Mouse (Mus musculus) lung, adult 18-20 months (tissue): ENCODE results near the gene Ugt1a10.
"Not testable (repeated sequence)": the region's sequence is repeated elsewhere in the genome, so short reads cannot be mapped to it uniquely, and the experiment has no call there.

ENCODE experiments used
- DNase-seq, 2 experiments: peaks; one replicate each; pipeline ENCODE4 v3.0.0; 2022; ENCODE audit warnings: mixed read lengths in 2 of 2

Gene Ugt1a10

GRCm38 (mm10) chr1:88098546-88098945, 43.4 kb downstream of the Ugt1a10 start:
- peak in 1 of 2 experiments; percentile 7 for DNase-seq

- not testable (repeated sequence) for DNase-seq
Observed at GRCm38 (mm10) chr1:88099691-88100090, 44.5 kb downstream of the Ugt1a10 start.

GRCm38 (mm10) chr1:88103019-88103418, 47.8 kb downstream of the Ugt1a10 start, which contains the start of gene Ugt1a6b:
Ugt1a6b (plus strand) TSS chr1:88103252.
- DNase-seq = peak; percentile 52 to 67

- peak in 1 of 2 experiments; percentile 31 for DNase-seq
Observed at GRCm38 (mm10) chr1:88103697-88104468, 48.7 kb downstream of the Ugt1a10 start.

- DNase-seq = no peak
Observed at GRCm38 (mm10) chr1:88104667-88105430, 49.7 kb downstream of the Ugt1a10 start.

GRCm38 (mm10) chr1:88105656-88106055, 50.5 kb downstream of the Ugt1a10 start:
- DNase-seq = no peak

- DNase-seq = not testable (repeated sequence)
Observed at GRCm38 (mm10) chr1:88109027-88109557, 53.9 kb downstream of the Ugt1a10 start.

- DNase-seq = not testable (repeated sequence)
Observed at GRCm38 (mm10) chr1:88109604-88110003, 54.4 kb downstream of the Ugt1a10 start.

GRCm38 (mm10) chr1:88112769-88113168, 57.6 kb downstream of the Ugt1a10 start:
- not testable (repeated sequence) for DNase-seq

GRCm38 (mm10) chr1:88120550-88120949, 65.4 kb downstream of the Ugt1a10 start:
- not testable (repeated sequence) for DNase-seq

GRCm38 (mm10) chr1:88121521-88121920, 66.3 kb downstream of the Ugt1a10 start:
- peak; percentile 48 to 59 for DNase-seq

GRCm38 (mm10) chr1:88125827-88126360, 70.7 kb downstream of the Ugt1a10 start:
- DNase-seq = not testable (repeated sequence)

- not testable (repeated sequence) for DNase-seq
Observed at GRCm38 (mm10) chr1:88129091-88129490, 73.9 kb downstream of the Ugt1a10 start.

- DNase-seq = not testable (repeated sequence)
Observed at GRCm38 (mm10) chr1:88130223-88130622, 75.0 kb downstream of the Ugt1a10 start.

GRCm38 (mm10) chr1:88133908-88134456, 78.8 kb downstream of the Ugt1a10 start:
- DNase-seq = no peak

- DNase-seq = peak; percentile 73 to 84
Observed at GRCm38 (mm10) chr1:88134457-88135011, 79.3 kb downstream of the Ugt1a10 start, which contains the start of gene Ugt1a6a. Ugt1a6a (plus strand) TSS chr1:88134809.

GRCm38 (mm10) chr1:88135229-88135904, 80.2 kb downstream of the Ugt1a10 start:
- peak in 1 of 2 experiments; percentile 56 for DNase-seq

- no peak for DNase-seq
Observed at GRCm38 (mm10) chr1:88136646-88137045, 81.5 kb downstream of the Ugt1a10 start.

- DNase-seq = no peak
Observed at GRCm38 (mm10) chr1:88137264-88137663, 82.1 kb downstream of the Ugt1a10 start.

- DNase-seq = no peak
Observed at GRCm38 (mm10) chr1:88138145-88138544, 83.0 kb downstream of the Ugt1a10 start.

GRCm38 (mm10) chr1:88140492-88140891, 85.3 kb downstream of the Ugt1a10 start:
- peak; percentile 27 to 67 for DNase-seq
